ENCODE assay signal across 7 mouse cellular contexts in the genomic region with DNA sequence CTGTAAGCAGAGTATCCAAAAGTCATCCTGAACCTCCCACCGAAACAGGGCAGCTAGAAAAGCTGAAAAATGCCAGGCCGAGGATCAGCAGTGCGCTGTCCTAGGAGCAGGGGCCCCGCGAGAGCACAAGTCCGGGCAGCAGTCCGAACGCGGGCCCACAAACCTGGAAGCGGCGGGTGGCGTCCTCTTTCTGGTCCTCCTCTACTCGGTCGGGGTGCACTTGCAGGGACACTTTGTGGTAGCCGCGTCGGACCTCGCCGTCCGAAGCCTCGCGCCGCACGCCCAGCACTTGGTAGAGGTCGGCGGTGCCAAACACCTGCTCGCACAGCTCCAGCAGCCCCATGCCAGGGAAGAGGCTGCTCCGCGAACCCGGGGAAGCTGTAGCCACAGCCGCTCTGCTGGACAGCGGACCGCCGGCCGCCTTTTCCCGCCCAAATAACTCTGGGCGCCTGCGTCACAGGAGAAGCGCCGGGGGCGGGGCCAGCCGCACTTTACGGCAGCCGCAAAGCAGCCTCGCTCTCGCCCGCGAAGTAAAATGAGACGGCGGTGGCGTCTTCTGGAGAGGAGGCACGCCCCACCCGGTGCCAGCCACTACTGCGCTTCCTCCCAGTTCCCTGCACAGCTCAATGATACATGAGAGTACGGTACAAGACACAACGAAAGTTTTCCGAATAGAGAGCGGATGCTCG. TPM values are rescaled to one million over a fixed set of nuclear protein-coding genes. Genes with fewer than 3 reads are reported as not detected.
DNase-seq lines count a peak whose midpoint lies in the region; ATAC-seq lines count a peak whose summit lies in the region.

Gene Dnajc9 (minus strand): TSS at position 470 of the 689 bp plus-strand sequence.

- H3K27me3 ChIP-seq in intestine, embryonic 15.5 days (replicated peaks): no peaks in the 10 kb centered on the region
- no peaks in the 10 kb centered on the region for H3K27me3 ChIP-seq in midbrain, embryonic 10.5 days (ENCODE audit: low read depth, poor library complexity, severe bottlenecking)

- H3K9me3 ChIP-seq in intestine, embryonic 15.5 days: no peaks in the 10 kb centered on the region
- no peaks in the 10 kb centered on the region for H3K9me3 ChIP-seq in midbrain, embryonic 10.5 days (replicated peaks)

- H3K4me1 ChIP-seq in intestine, embryonic 15.5 days (replicated peaks): peaks cover 13% of the 10 kb centered on the region
- H3K4me1 ChIP-seq in midbrain, embryonic 10.5 days: peaks cover 44% of the 10 kb centered on the region

- WGBS in intestine, embryonic 15.5 days: under 1% methylated on average over 59 of the region's 59 CpGs
- under 1% methylated on average over 59 of the region's 59 CpGs for WGBS in midbrain, embryonic 10.5 days

- peak within 1 kb of the TSS; percentile 73 for H3K9ac ChIP-seq in intestine, embryonic 15.5 days

- H3K4me3 ChIP-seq in intestine, embryonic 15.5 days (replicated peaks): peak within 1 kb of the TSS; percentile 79
- peak within 1 kb of the TSS; percentile 85 for H3K4me3 ChIP-seq in midbrain, embryonic 10.5 days

- peak within 1 kb of the TSS; percentile 67 for H3K4me2 ChIP-seq in intestine, embryonic 15.5 days (replicated peaks)

- H3K36me3 ChIP-seq in intestine, embryonic 15.5 days: peaks cover 7% of the 10 kb centered on the region; the same call in 1 of the 2 replicates
- H3K36me3 ChIP-seq in midbrain, embryonic 10.5 days: peaks cover 64% of the 10 kb centered on the region

- DNase-seq in adrenal gland, adult (ENCODE audit: inconsistent age in 2 of 2, low spot score in 1 of 2): peak; percentile 95 to 98
- peak; percentile 95 for DNase-seq in embryo, embryonic 10.5 days (ENCODE audit: low spot score)
- DNase-seq in gastrocnemius, postnatal 25 days: peak; percentile 93
- DNase-seq in left cerebral cortex, postnatal 25 days (ENCODE audit: low spot score in 2 of 2): peak; percentile 95 to 96
- peak; percentile 95 for DNase-seq in midbrain, embryonic 10.5 days (ENCODE audit: low spot score)
- peak; percentile 96 for DNase-seq in right cerebral cortex, postnatal 4 days

- peak; percentile 77 for ATAC-seq in intestine, embryonic 15.5 days

- intact Hi-C loops in left cerebral cortex, postnatal 25 days (cut with DNase I): no loop called here

- peak within 1 kb of the TSS; percentile 81 for H3K27ac ChIP-seq in intestine, embryonic 15.5 days
- peak within 1 kb of the TSS; percentile 94 for H3K27ac ChIP-seq in midbrain, embryonic 10.5 days (replicated peaks)

RNA-seq across cellular contexts. Expression of gene Dnajc9, which starts in this region (rescaled TPM):
- 1 to 10 TPM; 9.1 to 9.3 TPM for total RNA-seq in gastrocnemius, postnatal 25 days (2021)
- 128 and 134 TPM in 2 replicates for polyA plus RNA-seq in intestine, embryonic 15.5 days (2015; fragmentation: Nextera tagmentation; extraction: Ambion mirVana)
- total RNA-seq in left cerebral cortex, postnatal 25 days (2021): 10 to 100 TPM; 21.4 to 22.3 TPM
- 331 and 350 TPM in 2 replicates for polyA plus RNA-seq in midbrain, embryonic 10.5 days (2016; fragmentation: Nextera tagmentation; extraction: Ambion mirVana)

Comparison
In these comparisons a context has a peak if more than half of its experiments do, and no peak if none do; other contexts are left out.
1. Peak in every context shown above with its lines: DNase-seq, ATAC-seq, H3K4me3 ChIP-seq and H3K27ac ChIP-seq.